Mouse (Mus musculus): ENCODE results near the gene Slc6a5. TPM values are rescaled to one million over a fixed set of nuclear protein-coding genes. Genes with fewer than 3 reads are reported as not detected.

Slc6a5 gene
- total RNA-seq, 2 experiments from 2014 or later: 4.5 to 8.8 TPM

DNA sequence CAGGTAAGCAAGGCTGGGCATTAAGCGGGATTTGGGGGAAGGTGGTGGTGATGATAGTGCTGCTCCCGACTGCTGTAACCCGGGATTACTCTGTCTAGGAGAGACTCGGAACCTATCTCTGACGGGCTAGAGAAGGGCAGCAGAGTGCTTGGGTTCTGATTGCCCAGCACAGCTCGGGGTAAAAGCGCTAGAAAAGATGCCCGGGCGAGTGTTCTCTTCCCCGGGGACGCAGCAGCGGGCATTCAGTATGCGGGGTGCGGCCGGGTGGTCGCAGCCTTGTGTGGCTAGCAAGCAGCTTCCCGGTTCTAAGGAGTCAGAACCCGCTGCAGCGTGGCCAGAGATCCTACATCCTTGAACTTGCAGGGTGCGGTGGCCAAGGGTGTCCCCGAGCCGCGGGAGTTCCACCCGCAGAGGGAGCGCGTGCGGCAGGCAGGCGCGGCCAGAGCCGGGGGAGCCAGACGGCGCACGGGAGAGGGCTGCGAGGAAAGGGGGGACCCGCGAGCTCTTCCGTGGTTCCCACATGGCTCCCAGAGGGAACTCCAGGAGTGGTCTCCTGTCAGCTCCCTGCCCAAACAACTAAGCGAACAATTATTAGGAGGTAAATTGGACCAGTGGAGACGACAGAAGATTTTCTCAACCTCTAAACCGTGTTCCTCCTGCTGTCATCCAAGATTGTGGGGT lies 65.6 kb downstream of the Slc6a5 start:
- no peak for DNase-seq (ENCODE audit: low spot score in 2 of 2)

- DNase-seq (ENCODE audit: low spot score in 2 of 2): no peak
Measured at GRCm38 (mm10) chr7:49981511-49982227, 71.7 kb downstream of the Slc6a5 start.

DNA sequence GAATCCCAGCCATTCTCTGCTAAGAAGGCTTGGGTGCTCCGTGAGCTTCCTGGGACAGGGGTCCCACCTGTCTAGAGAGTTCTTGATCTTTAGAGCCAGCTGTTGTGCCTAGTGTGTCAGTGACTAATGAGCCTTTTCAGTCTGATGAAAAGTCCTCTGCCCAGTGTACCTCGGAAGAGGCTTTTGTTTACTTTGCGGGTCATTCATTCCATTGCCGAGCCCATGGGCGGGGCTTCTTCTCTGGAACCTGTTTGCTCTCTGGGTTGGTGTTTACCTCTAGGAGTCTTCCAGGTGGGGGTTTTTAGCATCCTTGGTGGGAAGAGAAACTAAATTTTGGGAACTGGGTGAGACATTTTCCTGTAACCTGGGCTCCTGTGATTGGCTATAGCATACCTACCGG lies 74.8 kb downstream of the Slc6a5 start:
- DNase-seq (ENCODE audit: low spot score in 2 of 2): no peak

- no peak for DNase-seq (ENCODE audit: low spot score in 2 of 2)
Measured at GRCm38 (mm10) chr7:49985947-49986346, 76.0 kb downstream of the Slc6a5 start.

- DNase-seq (ENCODE audit: low spot score in 2 of 2): no peak
Measured at GRCm38 (mm10) chr7:49999321-49999720, 89.4 kb downstream of the Slc6a5 start.

DNA sequence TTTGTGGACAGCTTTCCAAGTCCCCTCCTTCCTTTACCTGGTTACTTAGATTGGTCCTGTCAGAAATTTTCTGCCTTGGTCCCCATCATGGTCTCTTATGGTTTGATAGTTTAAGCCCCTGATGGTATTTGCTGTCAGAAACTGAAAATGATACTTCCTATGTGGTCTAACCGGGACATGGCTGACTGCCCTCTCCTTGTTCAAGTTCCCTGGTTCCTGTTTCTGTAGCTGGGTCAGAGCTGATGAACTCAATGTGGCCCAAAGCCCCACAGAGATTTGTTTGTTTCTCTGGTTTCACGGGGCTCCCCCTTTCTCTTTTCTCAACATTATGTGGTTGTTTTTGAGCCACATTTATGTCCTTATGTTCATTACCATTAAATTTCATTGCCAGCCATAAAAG lies 95.3 kb downstream of the Slc6a5 start:
- DNase-seq (ENCODE audit: low spot score in 2 of 2): no peak

Other genes with a start within 250 kb of the Slc6a5 start
- gene Htatip2, start 151.0 kb upstream of the Slc6a5 start, total RNA-seq (2021): 10 to 100 TPM; 32.6 to 34.4 TPM
- gene Prmt3, start 131.8 kb upstream of the Slc6a5 start, total RNA-seq (2021): 10 to 100 TPM; 33.0 to 38.6 TPM
- under 1 TPM; 0.10 to 0.60 TPM for gene Nell1, start 64.7 kb downstream of the Slc6a5 start, total RNA-seq (2021)

Measured in adrenal gland, adult 18-20 months (tissue).